Mouse (Mus musculus): ENCODE measurements around the gene Frmpd3. TPM values are rescaled to one million over a fixed set of nuclear protein-coding genes. Genes with fewer than 3 reads are reported as not detected.

The Frmpd3 gene
- total and polyA plus RNA-seq, 2 experiments from 2014 or later, result 0.08 TPM; not detected in 1

- Histone ChIP-seq H3K4me3 (ENCODE audit: low read depth, low read length) (peak overlapping the region; percentile 68), H3K27ac (ENCODE audit: low read depth) (no peak overlapping the region), H3K9me3 (replicated peaks; ENCODE audit: control insufficient read depth, low read length) (no peaks in the 10 kb centered on the region), H3K36me3 (replicated peaks; ENCODE audit: control insufficient read depth, insufficient read depth, low read length) (no peaks in the 10 kb centered on the region), H3K27me3 (ENCODE audit: control insufficient read depth, insufficient read depth, low read length) (no peaks in the 10 kb centered on the region), H3K4me1 (ENCODE audit: control insufficient read depth, insufficient read depth) (no peaks in the 10 kb centered on the region), H3K9ac (replicated peaks; ENCODE audit: low read depth, low read length) (peak overlapping the region; percentile 58), H3K4me2 (ENCODE audit: low read depth, low read length) (peak overlapping the region; percentile 80)
- 18% methylated on average over 39 of the region's 39 CpGs for WGBS
- ATAC-seq (ENCODE audit: insufficient read depth, low read depth) (peak; percentile 33), DNase-seq (ENCODE audit: low spot score) (no peak)
- TF ChIP-seq CTCF (IDR thresholded peaks at IDR 0.05; ENCODE audit: low read depth), result no peak
- no peak for TF ChIP-seq EP300 (IDR thresholded peaks at IDR 0.05; ENCODE audit: low read depth)
These were observed 114.9 kb downstream of the Frmpd3 start for GRCm38 (mm10) chrX:140456751-140457491.

DNA sequence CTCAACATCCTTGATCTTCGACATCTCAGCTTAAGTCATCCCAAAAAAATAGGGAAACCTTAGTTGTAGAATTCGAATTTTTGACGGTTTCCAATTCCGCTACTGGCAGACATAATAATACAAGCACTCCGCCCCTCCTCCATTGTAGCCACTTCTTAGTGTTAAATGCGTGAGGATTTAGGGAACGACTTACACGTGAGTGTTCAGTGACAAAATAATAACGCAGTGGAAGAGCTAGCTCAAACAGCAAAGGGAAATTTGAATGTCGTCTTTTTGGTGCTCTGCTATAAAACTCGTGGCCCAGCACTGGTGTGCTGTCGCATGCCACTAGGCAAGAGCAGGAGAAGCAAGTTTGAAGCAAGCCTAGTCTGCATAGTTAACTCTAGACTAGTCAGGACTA lies 115.4 kb downstream of the Frmpd3 start:
- Histone ChIP-seq H3K4me2 (ENCODE audit: low read depth, low read length) (peak overlapping the region; percentile 80), H3K4me3 (ENCODE audit: low read depth, low read length) (peak overlapping the region; percentile 68), H3K27me3 (ENCODE audit: control insufficient read depth, insufficient read depth, low read length) (no peaks in the 10 kb centered on the region), H3K27ac (ENCODE audit: low read depth) (no peak overlapping the region), H3K9ac (replicated peaks; ENCODE audit: low read depth, low read length) (peak overlapping the region; percentile 58; the same call in 1 of the 2 replicates), H3K36me3 (replicated peaks; ENCODE audit: control insufficient read depth, insufficient read depth, low read length) (no peaks in the 10 kb centered on the region), H3K4me1 (ENCODE audit: control insufficient read depth, insufficient read depth) (no peaks in the 10 kb centered on the region), H3K9me3 (replicated peaks; ENCODE audit: control insufficient read depth, low read length) (no peaks in the 10 kb centered on the region)
- DNase-seq (ENCODE audit: low spot score) (no peak), ATAC-seq (ENCODE audit: insufficient read depth, low read depth) (no peak)
- TF ChIP-seq CTCF (IDR thresholded peaks at IDR 0.05; ENCODE audit: low read depth), result no peak
- TF ChIP-seq EP300 (IDR thresholded peaks at IDR 0.05; ENCODE audit: low read depth), result no peak
- 20% methylated on average over 12 of the region's 12 CpGs for WGBS

DNA sequence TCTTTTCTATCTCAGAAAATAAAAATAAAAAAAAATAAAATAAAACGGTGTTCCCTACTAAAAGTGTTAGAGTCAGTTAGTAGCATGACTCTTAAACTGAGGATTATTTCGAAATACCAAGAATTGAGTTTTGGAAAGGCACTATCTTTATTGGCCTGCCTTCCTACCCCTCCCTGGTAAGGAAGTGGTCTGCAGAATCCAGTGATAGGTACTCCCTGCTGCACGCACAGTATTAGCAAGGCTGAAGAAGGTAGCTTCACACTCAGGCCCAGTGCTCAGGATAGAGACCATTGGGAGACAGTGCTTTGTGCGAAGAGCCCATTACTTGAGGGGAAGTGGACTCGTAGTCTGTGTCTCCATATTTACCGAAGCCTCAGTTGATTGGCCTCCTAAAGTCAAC lies 136.2 kb downstream of the Frmpd3 start:
- H3K4me2 ChIP-seq (ENCODE audit: low read depth, low read length), result no peak overlapping the region
- peaks cover 6% of the 10 kb centered on the region for H3K36me3 ChIP-seq (replicated peaks; ENCODE audit: control insufficient read depth, insufficient read depth, low read length)
- no peaks in the 10 kb centered on the region for H3K27me3 ChIP-seq (ENCODE audit: control insufficient read depth, insufficient read depth, low read length)
- no peak for ATAC-seq (ENCODE audit: insufficient read depth, low read depth)
- H3K27ac ChIP-seq (ENCODE audit: low read depth), result no peak overlapping the region
- no peak overlapping the region for H3K4me3 ChIP-seq (ENCODE audit: low read depth, low read length)
- DNase-seq (ENCODE audit: low spot score), result no peak
- no peaks in the 10 kb centered on the region for H3K9me3 ChIP-seq (replicated peaks; ENCODE audit: control insufficient read depth, low read length)
- no peak for TF ChIP-seq EP300 (IDR thresholded peaks at IDR 0.05; ENCODE audit: low read depth)
- 81% methylated on average over 6 of the region's 6 CpGs for WGBS
- H3K9ac ChIP-seq (replicated peaks; ENCODE audit: low read depth, low read length), result no peak overlapping the region
- H3K4me1 ChIP-seq (ENCODE audit: control insufficient read depth, insufficient read depth), result no peaks in the 10 kb centered on the region

GRCm38 (mm10) chrX:140479171-140479570 lies 137.1 kb downstream of the Frmpd3 start:
- 38% methylated on average over 5 of the region's 5 CpGs for WGBS
- Histone ChIP-seq H3K4me3 (ENCODE audit: low read depth, low read length) (no peak overlapping the region), H3K4me2 (ENCODE audit: low read depth, low read length) (no peak overlapping the region), H3K9me3 (replicated peaks; ENCODE audit: control insufficient read depth, low read length) (no peaks in the 10 kb centered on the region), H3K27me3 (ENCODE audit: control insufficient read depth, insufficient read depth, low read length) (no peaks in the 10 kb centered on the region), H3K4me1 (ENCODE audit: control insufficient read depth, insufficient read depth) (no peaks in the 10 kb centered on the region), H3K27ac (ENCODE audit: low read depth) (no peak overlapping the region), H3K36me3 (replicated peaks; ENCODE audit: control insufficient read depth, insufficient read depth, low read length) (peaks cover under 1% of the 10 kb centered on the region), H3K9ac (replicated peaks; ENCODE audit: low read depth, low read length) (no peak overlapping the region)
- DNase-seq (ENCODE audit: low spot score) (no peak), ATAC-seq (ENCODE audit: insufficient read depth, low read depth) (no peak)
- TF ChIP-seq CTCF (IDR thresholded peaks at IDR 0.05; ENCODE audit: low read depth) (peak; percentile 55), EP300 (IDR thresholded peaks at IDR 0.05; ENCODE audit: low read depth) (no peak)

MicroRNAs within 50 kb of the gene (microRNA counts, 519-probe panel; counts per million panel counts)
- microRNA mmu-miR-3475, result not detected

Small RNA genes within 50 kb of the gene (microRNA-seq; reads per million reads assigned to microRNA genes)
- 1.4 reads per million for gene Mir3475

Other genes with a start within 250 kb of the Frmpd3 start
- 24.1 and 28.8 TPM in 2 replicates for gene Prps1, start 114.3 kb downstream of the Frmpd3 start, total RNA-seq (2014; rRNA removed; ENCODE audit: low replicate concordance)
- 27.3 and 28.9 TPM in 2 replicates for gene Prps1, start 114.3 kb downstream of the Frmpd3 start, polyA plus RNA-seq (2015; fragmentation: Nextera tagmentation; extraction: Ambion mirVana)

Data from heart, postnatal 0 days (tissue).